Mouse (Mus musculus) myocyte (in vitro differentiated cells): ENCODE results near the gene Mylk4. TPM values are rescaled to one million over a fixed set of nuclear protein-coding genes. Genes with fewer than 3 reads are reported as not detected.

Experiments used
- H3K27me3 ChIP-seq: one replicate; pipeline ENCODE4 v1.6.1; 2011; ENCODE audit not compliant: control insufficient read depth, insufficient read depth, insufficient read length
- H3K36me3 ChIP-seq: one replicate; pipeline ENCODE4 v1.6.1; 2011; ENCODE audit not compliant: control insufficient read depth, insufficient read depth
- H3K4me2 ChIP-seq: one replicate; pipeline ENCODE4 v1.6.1; 2011; ENCODE audit warnings: low read depth, control low read depth
- H3K4me3 ChIP-seq: one replicate; pipeline ENCODE4 v1.5.1; 2011; ENCODE audit warnings: mild to moderate bottlenecking, control low read depth, moderate library complexity
- H3K79me2 ChIP-seq: one replicate; pipeline ENCODE4 v1.6.1; 2011; ENCODE audit not compliant: control insufficient read depth, insufficient read depth
- H3ac ChIP-seq: one replicate; pipeline ENCODE4 v1.6.1; 2011; ENCODE audit not compliant: control insufficient read depth, insufficient read length
- CEBPB ChIP-seq: IDR thresholded peaks from 2 replicates; pipeline ENCODE4 v1.6.1; 2011; ENCODE audit warnings: mild to moderate bottlenecking, moderate library complexity; ENCODE audit not compliant: poor library complexity, insufficient read depth, severe bottlenecking
- E2F4 ChIP-seq: IDR thresholded peaks from one replicate; pipeline ENCODE4 v1.6.1; 2011; ENCODE audit warnings: mild to moderate bottlenecking, control low read depth, moderate library complexity; ENCODE audit not compliant: insufficient read depth
- MAX ChIP-seq: IDR thresholded peaks from one replicate; pipeline ENCODE4 v1.6.1; 2011; ENCODE audit warnings: low read depth, mild to moderate bottlenecking, control low read depth
- MYOD1 ChIP-seq, 3 experiments: IDR thresholded peaks; one replicate each; pipeline ENCODE4 v1.6.1; 2011; ENCODE audit warnings: control low read depth in 2 of 3, low read depth in 2 of 3, mild to moderate bottlenecking in 2 of 3, moderate library complexity in 1 of 3; ENCODE audit not compliant: insufficient read length in 2 of 3, control insufficient read depth in 1 of 3
- MYOG ChIP-seq, 3 experiments: IDR thresholded peaks; one replicate each; pipeline ENCODE4 v1.6.1; 2011; ENCODE audit warnings: control low read depth in 2 of 3, low read depth in 2 of 3, mild to moderate bottlenecking in 2 of 3; ENCODE audit not compliant: insufficient read length in 2 of 3, control insufficient read depth in 1 of 3, insufficient read depth in 1 of 3
- POLR2A ChIP-seq: IDR thresholded peaks from one replicate; pipeline ENCODE4 v1.6.1; 2011; ENCODE audit warnings: low read depth, mild to moderate bottlenecking, control low read depth, moderate library complexity; ENCODE audit not compliant: insufficient read length
- POLR2AphosphoS2 ChIP-seq: IDR thresholded peaks from one replicate; pipeline ENCODE4 v1.6.1; 2011; ENCODE audit warnings: low read depth, control low read depth; ENCODE audit not compliant: insufficient read length
- REST ChIP-seq: IDR thresholded peaks from one replicate; pipeline ENCODE4 v1.6.1; 2011; ENCODE audit warnings: mild to moderate bottlenecking, control low read depth, moderate library complexity; ENCODE audit not compliant: insufficient read depth, insufficient read length
- SRF ChIP-seq: IDR thresholded peaks from one replicate; pipeline ENCODE4 v1.6.1; 2011; ENCODE audit warnings: low read depth; ENCODE audit not compliant: control insufficient read depth, insufficient read length
- TCF12 ChIP-seq: IDR thresholded peaks from one replicate; pipeline ENCODE4 v1.6.1; 2011; ENCODE audit warnings: mild to moderate bottlenecking, control low read depth; ENCODE audit not compliant: poor library complexity, insufficient read depth, severe bottlenecking
- TCF3 ChIP-seq: IDR thresholded peaks from one replicate; pipeline ENCODE4 v1.6.1; 2011; ENCODE audit warnings: low read depth, control low read depth; ENCODE audit not compliant: insufficient read length
- USF1 ChIP-seq: IDR thresholded peaks from one replicate; pipeline ENCODE4 v1.6.1; 2011; ENCODE audit warnings: low read depth, mild to moderate bottlenecking, control low read depth, moderate library complexity
- polyA plus RNA-seq: library from polyadenylated mRNA; unstranded; fragments of >200 nt; fragmentation: generic; extraction: Trizol; gene quantifications from one replicate; pipeline ENCODE4 v1.2.1, GENCODE M21; 2012; ENCODE audit warnings: missing spikeins

The Mylk4 gene
- polyA plus RNA-seq, 1 experiment: 31.1 TPM

GRCm38 (mm10) chr13:32707894-32708293, 75.9 kb downstream of the Mylk4 start:
- Histone ChIP-seq H3K4me3 (no peak overlapping the region), H3K36me3 (peaks cover 43% of the 10 kb centered on the region), H3K4me2 (no peak overlapping the region), H3K79me2 (no peaks in the 10 kb centered on the region), H3ac (no peak overlapping the region), H3K27me3 (no peaks in the 10 kb centered on the region)
- TF ChIP-seq E2F4: no peak
- peak; percentile 19 for TF ChIP-seq REST
- no peak for TF ChIP-seq SRF
- TF ChIP-seq POLR2AphosphoS2: peak; percentile 13
- TF ChIP-seq USF1: no peak

GRCm38 (mm10) chr13:32706651-32707288, 77.0 kb downstream of the Mylk4 start:
- no peak overlapping the region for H3ac ChIP-seq
- no peaks in the 10 kb centered on the region for H3K27me3 ChIP-seq
- TF ChIP-seq TCF3 (no peak), POLR2A (no peak)

DNA sequence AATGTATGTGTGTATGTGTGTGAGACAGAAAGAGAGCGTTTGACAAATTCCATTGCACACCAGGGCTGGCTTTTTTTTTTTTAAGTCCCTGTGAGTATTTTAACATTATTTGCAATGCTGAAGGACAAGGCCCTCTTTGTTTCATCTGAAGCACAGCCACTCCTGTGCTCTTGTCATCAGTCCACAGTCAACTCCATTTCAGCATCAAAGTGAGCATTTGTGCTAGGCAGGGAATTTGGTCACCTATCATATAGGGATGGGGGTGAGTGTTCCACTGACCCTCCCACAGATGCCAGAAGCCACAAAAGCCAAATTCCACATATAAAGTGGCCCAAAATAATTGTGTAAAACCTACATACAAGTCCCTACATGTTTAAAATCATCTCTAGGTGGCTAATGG, 78.4 kb downstream of the Mylk4 start:
- H3K4me2 ChIP-seq: no peak overlapping the region
- peaks cover 24% of the 10 kb centered on the region for H3K36me3 ChIP-seq
- H3K79me2 ChIP-seq: no peaks in the 10 kb centered on the region
- no peak overlapping the region for H3K4me3 ChIP-seq
- H3K27me3 ChIP-seq: no peaks in the 10 kb centered on the region
- TF ChIP-seq REST (no peak), POLR2A (no peak), E2F4 (no peak), MAX (no peak), TCF3 (no peak), SRF (no peak), TCF12 (no peak)
- no peak overlapping the region for H3ac ChIP-seq

More at GRCm38 (mm10) chr13:32706651-32707288, 77.0 kb downstream of the Mylk4 start:
- Histone ChIP-seq H3K4me3 (no peak overlapping the region), H3K4me2 (no peak overlapping the region), H3K36me3 (peaks cover 34% of the 10 kb centered on the region), H3K79me2 (no peaks in the 10 kb centered on the region)

DNA sequence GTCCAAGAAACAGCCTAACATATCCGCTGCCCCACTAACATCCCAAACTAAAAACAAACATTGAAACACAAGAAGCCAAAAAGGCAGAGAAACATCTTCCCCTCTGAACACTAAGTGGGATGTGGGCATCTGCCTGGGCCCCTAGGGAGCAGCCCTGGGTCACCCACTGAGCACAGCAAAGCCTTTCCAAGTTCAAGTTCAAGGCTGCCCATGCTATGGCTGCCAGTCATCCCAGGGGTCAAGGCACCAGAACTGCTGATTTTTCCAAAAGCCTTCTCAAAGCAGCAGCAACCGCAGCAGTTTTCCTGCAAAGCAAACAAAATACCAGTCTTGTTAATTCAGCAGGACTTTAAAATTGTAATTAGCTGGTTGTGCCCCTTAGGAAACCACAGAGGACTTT, 78.8 kb downstream of the Mylk4 start:
- Histone ChIP-seq H3K27me3 (no peaks in the 10 kb centered on the region), H3ac (no peak overlapping the region), H3K79me2 (no peaks in the 10 kb centered on the region), H3K36me3 (peaks cover 24% of the 10 kb centered on the region), H3K4me3 (no peak overlapping the region), H3K4me2 (no peak overlapping the region)
- TF ChIP-seq MYOD1 (IDR thresholded peaks at IDR 0.05; ENCODE audit: control insufficient read depth in 1 of 3, insufficient read length in 2 of 3, low read depth in 2 of 3) (no peak), MAX (no peak), TCF3 (no peak), POLR2A (no peak), USF1 (no peak), E2F4 (no peak), REST (no peak), TCF12 (no peak), MYOG (IDR thresholded peaks at IDR 0.05; ENCODE audit: control insufficient read depth in 1 of 3, insufficient read depth in 1 of 3, insufficient read length in 2 of 3, low read depth in 2 of 3) (no peak), SRF (no peak), POLR2AphosphoS2 (no peak)

DNA sequence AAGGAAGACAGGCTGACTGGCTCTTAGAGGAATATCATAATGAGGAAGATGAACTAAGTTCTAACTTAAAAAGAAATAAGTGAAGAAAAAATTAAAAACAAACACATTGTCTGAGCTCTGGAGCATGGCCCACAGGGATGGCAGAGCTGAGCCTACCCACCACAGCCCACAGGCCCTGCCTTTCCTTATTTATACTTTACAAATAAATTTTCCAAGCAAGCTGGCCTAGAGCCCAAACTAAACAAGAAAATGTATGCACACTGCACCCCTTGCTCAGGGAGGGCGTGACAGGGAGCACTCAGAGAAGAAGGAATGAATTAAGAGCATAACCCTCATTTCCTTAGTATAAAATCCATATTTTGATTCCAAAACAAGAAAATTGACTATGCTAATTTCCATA, 82.2 kb downstream of the Mylk4 start:
- Histone ChIP-seq H3K79me2 (no peaks in the 10 kb centered on the region), H3K4me2 (no peak overlapping the region), H3ac (no peak overlapping the region), H3K4me3 (no peak overlapping the region), H3K27me3 (no peaks in the 10 kb centered on the region), H3K36me3 (peaks cover 8% of the 10 kb centered on the region)
- TF ChIP-seq CEBPB (no peak), TCF12 (no peak), REST (no peak), POLR2AphosphoS2 (no peak)

DNA sequence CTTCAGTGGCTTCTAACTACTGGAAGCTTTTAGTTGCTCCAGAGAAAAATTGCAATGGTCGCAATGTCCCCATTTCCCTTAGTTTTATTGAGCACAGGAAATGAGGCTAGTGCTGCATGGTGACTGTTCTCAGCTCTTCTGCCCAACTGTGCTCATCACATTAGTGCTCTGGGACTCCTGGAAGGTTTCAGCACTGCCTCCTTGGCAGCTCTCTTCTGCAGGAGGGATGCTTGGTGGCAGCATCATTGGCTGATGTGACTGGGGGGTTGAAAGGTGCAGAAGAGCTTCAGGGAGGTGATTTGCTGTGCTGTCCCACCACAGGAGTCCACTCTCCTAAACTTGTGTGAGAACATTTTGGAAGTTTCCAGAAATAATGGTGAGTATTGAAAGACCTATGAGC, 84.4 kb downstream of the Mylk4 start:
- Histone ChIP-seq H3K4me2 (no peak overlapping the region), H3K4me3 (no peak overlapping the region), H3K27me3 (no peaks in the 10 kb centered on the region), H3K79me2 (no peaks in the 10 kb centered on the region), H3K36me3 (peaks cover 7% of the 10 kb centered on the region), H3ac (no peak overlapping the region)
- TF ChIP-seq SRF (no peak), MYOG (IDR thresholded peaks at IDR 0.05; ENCODE audit: control insufficient read depth in 1 of 3, insufficient read depth in 1 of 3, insufficient read length in 2 of 3, low read depth in 2 of 3) (no peak), TCF3 (no peak), MYOD1 (IDR thresholded peaks at IDR 0.05; ENCODE audit: control insufficient read depth in 1 of 3, insufficient read length in 2 of 3, low read depth in 2 of 3) (no peak), POLR2A (no peak), TCF12 (no peak), POLR2AphosphoS2 (no peak), CEBPB (no peak), REST (no peak), MAX (no peak), USF1 (no peak), E2F4 (no peak)
